Mouse (Mus musculus) testis, adult 2 months (tissue): ENCODE measurements around the gene Togaram1. TPM values are rescaled to one million over a fixed set of nuclear protein-coding genes. Genes with fewer than 3 reads are reported as not detected.

Experiments
- H3K27ac ChIP-seq: fragments of 200-500 bp; 2 replicates; pipeline ENCODE4 v1.5.1; 2012; ENCODE audit warnings: low read depth, low read length; ENCODE audit not compliant: control insufficient read depth, insufficient read depth
- H3K27me3 ChIP-seq: fragments of 200-500 bp; 2 replicates; pipeline ENCODE4 v1.6.1; 2012; ENCODE audit warnings: mild to moderate bottlenecking, low read length, moderate library complexity; ENCODE audit not compliant: control insufficient read depth, insufficient read depth
- H3K36me3 ChIP-seq: fragments of 200-500 bp; 2 replicates; pipeline ENCODE4 v1.6.1; 2012; ENCODE audit warnings: mild to moderate bottlenecking, low read length; ENCODE audit not compliant: control insufficient read depth, insufficient read depth
- H3K4me1 ChIP-seq: fragments of 200-500 bp; 2 replicates; pipeline ENCODE4 v1.6.1; 2012; ENCODE audit warnings: low read length; ENCODE audit not compliant: control insufficient read depth, insufficient read depth
- H3K4me3 ChIP-seq: fragments of 200-500 bp; 2 replicates; pipeline ENCODE4 v1.5.1; 2012; ENCODE audit warnings: low read depth, mild to moderate bottlenecking, low read length, moderate library complexity, mixed read lengths; ENCODE audit not compliant: control insufficient read depth
- CTCF ChIP-seq: fragments of 200-500 bp; IDR thresholded peaks from 2 replicates; pipeline ENCODE4 v1.5.1; 2012; ENCODE audit warnings: low read depth, mild to moderate bottlenecking, inconsistent platforms, low read length, moderate library complexity; ENCODE audit not compliant: control insufficient read depth, insufficient read depth, insufficient replicate concordance
- POLR2A ChIP-seq: fragments of 200-500 bp; IDR thresholded peaks from 2 replicates; pipeline ENCODE4 v1.6.1; 2012; ENCODE audit warnings: low read depth, mild to moderate bottlenecking, inconsistent platforms, low read length, moderate library complexity; ENCODE audit not compliant: control insufficient read depth
- polyA plus RNA-seq: library from polyadenylated mRNA; depleted of rRNA; stranded (reverse); fragments of >200 nt; gene quantifications from 2 replicates; pipeline ENCODE4 v1.2.3, GENCODE M21; 2012; rRNA removed

Togaram1 gene
- polyA plus RNA-seq, 1 experiment, result 20.3 TPM

- H3K36me3 ChIP-seq, result peaks cover under 1% of the 10 kb centered on the region
- no peaks in the 10 kb centered on the region for H3K27me3 ChIP-seq
- H3K4me3 ChIP-seq, result no peak overlapping the region
- TF ChIP-seq POLR2A, result no peak
- TF ChIP-seq CTCF, result no peak
- H3K27ac ChIP-seq, result no peak overlapping the region
- no peaks in the 10 kb centered on the region for H3K4me1 ChIP-seq
Measured at GRCm38 (mm10) chr12:65058203-65058602, 92.6 kb downstream of the Togaram1 start.

- H3K4me1 ChIP-seq, result no peaks in the 10 kb centered on the region
- H3K4me3 ChIP-seq, result no peak overlapping the region
- no peaks in the 10 kb centered on the region for H3K27me3 ChIP-seq
- H3K27ac ChIP-seq, result no peak overlapping the region
- TF ChIP-seq CTCF, result no peak
- no peak for TF ChIP-seq POLR2A
- no peaks in the 10 kb centered on the region; the same call in 1 of the 2 replicates for H3K36me3 ChIP-seq
Measured at GRCm38 (mm10) chr12:65061082-65061481, 95.5 kb downstream of the Togaram1 start.

- H3K4me3 ChIP-seq, result no peak overlapping the region
- H3K4me1 ChIP-seq, result no peaks in the 10 kb centered on the region
- TF ChIP-seq CTCF, result no peak
- TF ChIP-seq POLR2A, result no peak
- no peaks in the 10 kb centered on the region; the same call in none of the 2 replicates for H3K36me3 ChIP-seq
- H3K27me3 ChIP-seq, result no peaks in the 10 kb centered on the region
- H3K27ac ChIP-seq, result no peak overlapping the region
Measured at GRCm38 (mm10) chr12:65065241-65065640, 99.6 kb downstream of the Togaram1 start.

GRCm38 (mm10) chr12:65066234-65066633 lies 100.6 kb downstream of the Togaram1 start:
- Histone ChIP-seq H3K4me1 (no peaks in the 10 kb centered on the region), H3K36me3 (no peaks in the 10 kb centered on the region; the same call in none of the 2 replicates), H3K27ac (no peak overlapping the region), H3K27me3 (no peaks in the 10 kb centered on the region), H3K4me3 (no peak overlapping the region)
- TF ChIP-seq POLR2A (no peak), CTCF (no peak)

- Histone ChIP-seq H3K36me3 (no peaks in the 10 kb centered on the region; the same call in none of the 2 replicates), H3K27me3 (no peaks in the 10 kb centered on the region), H3K4me3 (no peak overlapping the region), H3K4me1 (peaks cover 3% of the 10 kb centered on the region), H3K27ac (no peak overlapping the region)
- no peak for TF ChIP-seq POLR2A
- TF ChIP-seq CTCF, result no peak
Measured at GRCm38 (mm10) chr12:65068409-65068808, 102.8 kb downstream of the Togaram1 start.

Other genes with a start within 250 kb of the Togaram1 start
- gene Gm527, start 47.9 kb upstream of the Togaram1 start, polyA plus RNA-seq, result 18.6 and 27.8 TPM in 2 replicates
- gene Klhl28, start 270 bp upstream of the Togaram1 start, polyA plus RNA-seq, result 9.7 and 13.8 TPM in 2 replicates
- gene Prpf39, start 70.5 kb downstream of the Togaram1 start, polyA plus RNA-seq, result 4.7 and 5.2 TPM in 2 replicates
- gene Fkbp3, start 108.2 kb downstream of the Togaram1 start, polyA plus RNA-seq, result 29.9 and 32.7 TPM in 2 replicates
- 1.6 and 1.9 TPM in 2 replicates for gene Fancm, start 109.8 kb downstream of the Togaram1 start, polyA plus RNA-seq
- gene Mis18bp1, start 206.8 kb downstream of the Togaram1 start, polyA plus RNA-seq, result 1.1 and 2.1 TPM in 2 replicates